Mouse (Mus musculus) testis, adult 2 months (tissue): ENCODE data around the gene Tenm4.

Experiments used
- CTCF ChIP-seq: fragments of 200-500 bp; IDR thresholded peaks from 2 replicates; pipeline ENCODE4 v1.5.1; 2012; ENCODE audit warnings: low read depth, mild to moderate bottlenecking, inconsistent platforms, low read length, moderate library complexity; ENCODE audit not compliant: control insufficient read depth, insufficient read depth, insufficient replicate concordance
- POLR2A ChIP-seq: fragments of 200-500 bp; IDR thresholded peaks from 2 replicates; pipeline ENCODE4 v1.6.1; 2012; ENCODE audit warnings: low read depth, mild to moderate bottlenecking, inconsistent platforms, low read length, moderate library complexity; ENCODE audit not compliant: control insufficient read depth

DNA sequence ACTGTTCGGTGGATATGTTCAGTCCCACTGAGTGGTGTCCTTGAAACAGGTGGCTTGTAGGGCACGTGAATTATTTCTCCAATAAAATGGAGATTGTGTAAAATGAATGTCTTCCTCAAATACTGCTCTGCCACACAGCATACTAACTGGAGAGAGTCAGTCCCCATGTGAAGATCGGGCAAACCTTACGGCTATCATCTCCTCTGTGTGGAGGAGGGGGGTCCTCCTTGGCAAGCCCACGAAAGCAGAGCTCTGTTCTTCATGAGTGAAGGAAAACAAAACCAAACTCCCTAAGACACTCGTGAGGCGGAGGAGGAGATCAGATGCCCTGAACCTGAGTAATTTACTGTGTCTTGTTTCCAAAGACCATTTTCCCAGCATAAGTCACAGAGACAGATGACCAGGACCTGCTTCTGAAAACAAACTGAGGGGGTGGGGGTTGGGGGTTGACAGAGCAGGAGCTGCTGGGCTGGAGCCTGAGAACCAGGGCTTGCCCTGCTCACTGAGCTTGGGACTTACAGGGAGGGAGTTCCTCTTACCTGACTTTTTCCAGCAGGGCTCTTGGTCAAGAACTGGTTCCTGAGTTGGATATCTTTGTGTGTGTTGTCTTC is 464.9 kb downstream of the Tenm4 start:
- TF ChIP-seq POLR2A (no peak), CTCF (no peak)
